Mouse (Mus musculus): ENCODE measurements around the gene Zswim4. TPM values are rescaled to one million over a fixed set of nuclear protein-coding genes. Genes with fewer than 3 reads are reported as not detected.

The Zswim4 gene
- total RNA-seq, 2 experiments from 2014 or later = 6.6 to 7.2 TPM

DNA sequence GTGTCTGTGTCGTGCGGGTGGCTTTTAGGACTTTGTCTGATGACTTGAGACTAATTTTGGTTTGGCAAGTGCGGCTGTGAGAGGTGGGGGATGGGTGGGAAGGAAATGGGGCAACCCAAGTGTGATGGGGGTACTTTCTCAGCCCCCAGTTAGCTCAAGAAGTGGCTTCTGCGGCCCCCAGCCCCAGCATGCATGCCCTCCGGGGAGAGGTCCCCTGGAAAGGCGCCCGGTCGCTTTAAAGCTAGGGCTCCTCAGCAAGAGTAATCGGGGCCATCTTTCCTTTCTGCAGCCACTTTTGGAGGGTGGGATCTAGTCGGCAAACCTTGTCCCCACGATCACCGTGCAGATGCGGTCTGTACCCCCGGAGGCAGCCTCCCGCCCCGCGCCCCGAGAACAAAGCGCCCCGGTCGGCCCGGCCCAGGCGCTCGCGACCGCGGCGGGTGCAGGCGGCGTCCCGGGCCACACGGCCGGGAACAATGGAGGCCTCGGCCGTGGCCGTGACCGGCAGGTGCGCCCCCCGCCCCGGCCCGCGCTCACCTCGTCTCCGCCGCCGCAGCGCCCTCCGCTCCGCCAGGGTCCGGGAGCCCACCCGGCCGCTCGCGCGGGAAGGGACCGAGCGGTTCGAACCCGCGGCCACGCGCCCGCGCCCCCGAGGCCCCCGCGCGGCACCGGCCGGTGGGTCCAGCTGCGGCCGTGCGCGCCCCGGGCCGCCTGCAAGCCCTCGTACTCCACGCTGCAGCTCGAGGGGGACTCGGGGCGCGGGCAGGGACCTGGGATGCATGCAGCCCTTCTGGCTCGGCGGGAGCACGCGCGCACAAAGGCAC is 53.4 kb downstream of the Zswim4 start:
- no peak for DNase-seq (ENCODE audit: low spot score)

DNA sequence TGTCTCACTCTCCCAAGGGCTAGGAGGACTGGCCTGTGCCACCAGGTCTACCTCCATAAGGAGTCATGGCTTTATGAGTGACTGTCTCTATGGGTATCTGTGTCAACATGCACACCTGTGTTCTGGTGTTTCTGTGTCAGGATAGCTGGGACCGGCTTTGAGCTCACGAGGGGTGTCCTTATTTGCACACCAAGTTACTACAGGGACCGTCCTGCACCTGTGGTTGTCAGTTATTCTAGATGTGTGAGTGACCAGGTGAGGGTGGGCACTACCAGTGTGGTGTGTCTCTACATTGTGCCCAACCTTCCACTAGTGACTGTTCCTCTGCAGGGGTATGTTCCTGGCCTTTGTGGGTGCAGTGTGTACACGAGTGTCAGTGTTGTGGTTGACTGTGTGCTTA is 54.0 kb downstream of the Zswim4 start:
- DNase-seq (ENCODE audit: low spot score) = no peak

DNA sequence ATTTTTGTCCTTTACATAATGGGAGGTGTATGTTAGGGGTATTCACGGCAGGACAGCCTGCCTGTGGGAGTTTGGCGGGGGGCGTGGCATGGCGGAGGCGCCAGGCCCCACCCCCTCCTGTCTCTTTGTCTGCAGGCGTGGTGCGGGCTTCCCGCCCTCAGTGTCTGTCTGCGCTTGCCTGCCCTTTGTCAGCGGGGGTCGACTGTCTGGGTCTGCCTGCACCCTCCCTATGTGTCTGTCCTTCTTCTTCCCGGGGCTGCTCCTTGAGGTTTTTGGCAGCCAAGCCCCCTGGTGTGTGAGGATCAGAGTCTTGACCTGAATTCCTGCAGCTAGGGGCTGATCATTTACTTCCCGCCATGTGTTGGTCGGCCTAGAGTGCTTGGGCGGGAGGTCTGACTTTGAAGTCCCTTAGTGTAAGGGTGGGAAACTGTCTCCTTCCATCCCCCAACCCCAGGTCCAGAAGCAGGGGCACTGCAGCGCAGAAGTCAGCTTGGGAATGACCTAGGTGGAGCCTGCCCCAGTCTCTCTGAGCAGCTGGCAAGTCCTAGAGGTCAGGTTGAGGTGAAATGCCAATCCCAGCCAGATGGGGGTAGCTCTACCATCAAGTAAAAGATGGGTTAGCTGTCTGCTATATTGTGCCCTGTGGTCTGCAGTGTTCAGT is 56.2 kb downstream of the Zswim4 start:
- DNase-seq (ENCODE audit: low spot score) = no peak

DNA sequence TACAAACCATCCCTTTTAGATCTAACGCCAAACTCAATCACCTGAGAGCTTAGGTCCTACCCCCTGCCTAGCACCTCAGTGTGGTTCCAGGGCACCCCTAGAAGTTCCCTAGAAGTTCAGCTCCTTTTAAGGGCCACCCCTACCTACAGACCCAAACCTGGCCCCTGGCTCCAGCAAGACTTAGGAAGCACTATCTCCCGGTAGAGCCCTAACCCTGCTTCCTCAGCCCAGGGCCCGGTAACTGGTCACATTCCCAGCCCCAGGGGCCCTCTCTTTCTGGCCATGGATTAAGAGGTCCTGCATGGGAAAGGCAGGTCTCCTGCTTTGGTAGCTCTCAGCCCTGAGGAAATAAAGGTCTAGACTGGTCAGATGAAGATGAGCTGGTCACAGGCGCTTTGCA is 56.9 kb downstream of the Zswim4 start:
- DNase-seq (ENCODE audit: low spot score) = no peak

DNA sequence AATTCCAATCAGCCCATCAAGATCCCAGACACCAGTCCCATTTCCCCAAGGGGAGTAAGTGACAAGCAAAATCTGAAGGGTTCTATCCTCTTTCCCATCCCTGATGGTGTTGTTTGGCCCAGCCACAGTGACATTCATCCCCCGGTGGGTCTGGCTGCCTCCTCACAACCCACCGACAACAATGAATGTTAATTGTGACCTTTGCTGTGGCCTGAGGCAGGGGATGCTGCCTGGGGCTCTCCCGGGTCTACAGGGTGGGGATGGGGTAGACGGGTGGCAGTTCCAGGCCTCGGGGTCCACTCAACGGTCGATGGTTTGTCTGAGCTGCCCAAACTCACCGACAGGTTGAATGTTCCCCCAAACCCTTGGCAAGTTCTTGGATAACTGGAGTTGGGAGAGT is 58.3 kb downstream of the Zswim4 start:
- no peak for DNase-seq (ENCODE audit: low spot score)

DNA sequence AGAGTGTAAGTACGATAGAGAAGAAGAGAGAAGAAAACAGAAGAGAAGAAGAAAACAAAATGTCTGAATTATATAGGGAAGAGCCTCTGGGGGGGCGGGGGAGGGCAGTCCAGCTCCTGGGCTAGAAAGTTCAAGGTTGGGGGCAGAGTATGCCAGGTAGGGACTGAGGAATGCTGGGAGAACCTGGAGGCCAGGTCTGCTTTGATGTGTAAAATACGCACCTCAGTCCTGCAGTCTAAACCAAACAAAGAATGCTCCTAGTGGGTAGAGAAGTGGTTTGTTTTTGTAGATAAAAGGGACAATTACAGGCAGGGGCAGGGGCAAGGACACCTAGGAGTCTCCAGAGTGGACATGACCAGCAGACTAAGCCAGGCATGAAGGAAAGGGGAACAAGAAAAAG is 59.5 kb downstream of the Zswim4 start:
- DNase-seq (ENCODE audit: low spot score) = no peak

DNA sequence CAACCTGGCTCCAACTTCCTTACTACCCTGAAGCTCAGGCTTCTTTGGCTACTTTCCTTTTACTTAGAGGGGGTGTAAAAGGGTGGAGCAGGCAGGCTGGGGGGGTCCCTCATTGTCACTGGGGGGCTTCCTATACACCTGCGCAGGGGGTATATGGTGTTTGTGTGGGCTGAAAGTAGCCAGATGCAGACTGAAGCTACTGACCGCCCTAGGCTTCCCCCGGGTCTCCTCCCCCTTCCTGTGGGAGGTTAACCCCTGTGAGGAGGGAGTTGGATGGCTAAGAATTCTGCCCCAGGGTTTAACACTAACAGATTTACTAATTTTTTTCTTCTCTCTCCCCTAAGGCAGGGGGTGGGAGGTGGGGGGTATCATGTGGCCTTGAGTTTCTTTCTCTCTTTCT is 60.3 kb downstream of the Zswim4 start:
- DNase-seq (ENCODE audit: low spot score) = no peak

DNA sequence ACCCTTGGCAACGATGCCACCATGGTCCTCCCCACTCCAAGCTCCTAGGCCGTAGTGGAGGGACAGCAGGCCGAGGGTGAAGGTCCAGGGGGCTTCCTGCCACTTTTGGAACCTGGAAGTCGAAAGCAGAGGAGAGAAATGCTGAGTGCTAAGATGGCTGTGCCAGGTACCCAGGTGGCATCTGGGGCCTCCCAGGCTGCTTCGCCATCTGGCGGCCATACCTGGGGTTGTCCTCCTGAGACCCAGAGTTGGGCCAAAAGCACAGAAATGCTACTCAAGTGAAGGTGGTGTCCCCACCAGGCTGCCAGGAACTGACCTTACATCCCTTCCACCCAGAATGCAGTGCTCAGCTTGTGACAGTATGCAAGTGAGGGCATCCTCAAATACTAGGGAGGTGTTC is 63.0 kb downstream of the Zswim4 start:
- no peak for DNase-seq (ENCODE audit: low spot score)

DNA sequence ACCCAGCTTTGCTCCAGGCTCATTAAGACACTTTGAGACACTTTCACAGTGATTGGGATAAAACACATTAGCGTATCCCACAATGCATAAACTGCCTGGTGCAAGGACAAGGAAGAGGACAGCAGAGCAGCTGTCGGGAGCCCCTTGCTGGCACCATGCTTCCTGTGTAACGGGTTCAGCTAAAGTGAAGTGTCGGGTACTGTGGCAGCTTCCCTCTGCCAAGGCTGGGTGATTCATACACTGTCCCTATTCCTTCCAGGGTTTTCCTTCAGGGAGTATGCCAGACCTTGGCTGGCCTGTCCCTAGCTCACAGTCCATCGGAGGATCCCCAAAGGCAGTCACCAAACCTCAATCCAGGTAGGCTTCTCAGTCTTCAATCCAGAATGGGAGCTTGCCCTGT is 66.8 kb downstream of the Zswim4 start:
- DNase-seq (ENCODE audit: low spot score) = no peak

DNA sequence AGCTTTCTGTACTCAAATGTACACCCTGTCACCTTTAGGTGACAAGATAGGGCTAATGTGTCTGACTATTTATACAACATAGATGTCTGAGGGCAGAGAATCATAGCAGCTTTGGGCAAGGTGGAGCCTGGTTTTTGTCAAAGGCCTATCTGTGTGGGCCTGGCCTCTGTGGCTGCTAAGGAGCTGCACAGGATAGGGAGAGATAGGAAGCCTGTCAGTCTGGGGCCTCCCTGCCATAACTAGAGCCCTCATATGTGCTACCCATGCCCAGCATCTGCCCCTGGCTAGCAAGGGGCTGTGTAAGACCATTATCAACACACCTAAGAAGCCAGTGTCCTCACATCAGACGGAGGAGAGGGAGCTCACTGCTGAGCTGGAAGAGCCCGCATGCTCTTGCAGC is 69.2 kb downstream of the Zswim4 start:
- DNase-seq (ENCODE audit: low spot score) = no peak

Small RNAs within 50 kb of the gene (microRNA-seq; reads per million reads assigned to microRNA genes)
- gene Mir181c = 101 reads per million, percentile 60 among the genes with 10 or more reads in this experiment
- gene Mir181d = 113 reads per million, percentile 61 among the genes with 10 or more reads in this experiment
- 43,680 reads per million, percentile 98 among the genes with 10 or more reads in this experiment for gene Mir23a
- not detected for gene Mir24-2
- gene Mir27a = 1,069 reads per million, percentile 84 among the genes with 10 or more reads in this experiment
- not detected for gene Mir3074-2

Other genes with a start within 250 kb of the Zswim4 start
- 10 to 100 TPM; 12.3 to 16.9 TPM for gene Samd1, start 239.4 kb downstream of the Zswim4 start, total RNA-seq (2021)
- not detected for gene 1700067K01Rik, start 235.6 kb downstream of the Zswim4 start, total RNA-seq (2021)
- gene 2210011C24Rik, start 224.9 kb downstream of the Zswim4 start, total RNA-seq (2021) = 1 to 10 TPM; 2.0 to 2.4 TPM
- under 1 TPM; 0.09 to 0.11 TPM for gene Palm3, start 215.6 kb downstream of the Zswim4 start, total RNA-seq (2021)
- gene Il27ra, start 194.5 kb downstream of the Zswim4 start, total RNA-seq (2021) = under 1 TPM; 0.37 to 0.66 TPM
- gene Rln3, start 192.1 kb downstream of the Zswim4 start, total RNA-seq (2021) = not detected
- 1 to 10 TPM; 1.2 TPM for gene Gm10643, start 171.9 kb downstream of the Zswim4 start, total RNA-seq (2021)
- 1 to 10 TPM; 4.6 to 4.8 TPM for gene Rfx1, start 170.2 kb downstream of the Zswim4 start, total RNA-seq (2021)
- gene Dcaf15, start 132.3 kb downstream of the Zswim4 start, total RNA-seq (2021) = 1 to 10 TPM; 4.8 to 4.9 TPM
- gene Podnl1, start 111.1 kb downstream of the Zswim4 start, total RNA-seq (2021) = not detected
- gene Cc2d1a, start 89.1 kb downstream of the Zswim4 start, total RNA-seq (2021) = 10 to 100 TPM; 15.8 to 16.3 TPM
- gene 4930432K21Rik, start 89.0 kb downstream of the Zswim4 start, total RNA-seq (2021) = under 1 TPM; 0.31 to 0.57 TPM
- under 1 TPM in 1 of 2 experiments, not detected in 1; 0.82 TPM for gene Nanos3, start 51.8 kb downstream of the Zswim4 start, total RNA-seq (2021)
- 100 to 1,000 TPM; 185 to 187 TPM for gene D8Ertd738e, start 12.7 kb upstream of the Zswim4 start, total RNA-seq (2021)
- gene Mri1, start 20.3 kb upstream of the Zswim4 start, total RNA-seq (2021) = 10 to 100 TPM; 13.8 to 19.7 TPM
- 1 to 10 TPM; 7.3 to 9.4 TPM for gene Ccdc130, start 33.3 kb upstream of the Zswim4 start, total RNA-seq (2021)
- gene Cacna1a, start 151.4 kb upstream of the Zswim4 start, total RNA-seq (2021) = 1 to 10 TPM; 3.2 to 3.3 TPM

Data from gastrocnemius, adult 18-20 months (tissue).